Mouse (Mus musculus) adrenal gland, adult 10 weeks (tissue): ENCODE results near the gene Sgk2. TPM values are rescaled to one million over a fixed set of nuclear protein-coding genes. Genes with fewer than 3 reads are reported as not detected.

ENCODE experiments used
- polyA plus RNA-seq: library from polyadenylated mRNA; stranded (reverse); fragments of 350-450 nt; fragmentation: Illumina TruSeq; extraction: RNeasy Lipid Tissue Mini Kit (QIAGEN cat#74804); gene quantifications from one replicate; pipeline ENCODE4 v1.2.3, GENCODE M21; 2014; ENCODE audit warnings: low read depth, low replicate concordance

Sgk2 gene
- polyA plus RNA-seq = 1.2 TPM

GRCm38 (mm10) chr2:162987218-162987617 is at the start of gene Sgk2:
Sgk2 (plus strand) TSS chr2:162987330.

GRCm38 (mm10) chr2:162943148-162943846 is 43.8 kb upstream of the Sgk2 start, which contains the start of gene L3mbtl1:
L3mbtl1 (plus strand) TSS chr2:162943472.

GRCm38 (mm10) chr2:163016916-163017743 is 30.0 kb downstream of the Sgk2 start, which contains the start of gene Ift52:
Ift52 (plus strand) TSS chr2:163017354.

GRCm38 (mm10) chr2:163054335-163054840 is 67.3 kb downstream of the Sgk2 start, which contains the start of gene Mybl2:
Mybl2 (plus strand) TSS chr2:163054687.

Other genes starting within 250 kb of the Sgk2 start
- gene Srsf6, start 55.8 kb upstream of the Sgk2 start, polyA plus RNA-seq = 253 TPM
- not detected for gene L3mbtl1, start 43.9 kb upstream of the Sgk2 start, polyA plus RNA-seq
- gene Ift52, start 30.0 kb downstream of the Sgk2 start, polyA plus RNA-seq = 187 TPM
- gene Mybl2, start 67.4 kb downstream of the Sgk2 start, polyA plus RNA-seq = not detected
- not detected for gene Gtsf1l, start 100.5 kb downstream of the Sgk2 start, polyA plus RNA-seq
- 4.1 TPM for gene Tox2, start 215.8 kb downstream of the Sgk2 start, polyA plus RNA-seq